ENCODE assay signal across 25 mouse cellular contexts in the genomic region with DNA sequence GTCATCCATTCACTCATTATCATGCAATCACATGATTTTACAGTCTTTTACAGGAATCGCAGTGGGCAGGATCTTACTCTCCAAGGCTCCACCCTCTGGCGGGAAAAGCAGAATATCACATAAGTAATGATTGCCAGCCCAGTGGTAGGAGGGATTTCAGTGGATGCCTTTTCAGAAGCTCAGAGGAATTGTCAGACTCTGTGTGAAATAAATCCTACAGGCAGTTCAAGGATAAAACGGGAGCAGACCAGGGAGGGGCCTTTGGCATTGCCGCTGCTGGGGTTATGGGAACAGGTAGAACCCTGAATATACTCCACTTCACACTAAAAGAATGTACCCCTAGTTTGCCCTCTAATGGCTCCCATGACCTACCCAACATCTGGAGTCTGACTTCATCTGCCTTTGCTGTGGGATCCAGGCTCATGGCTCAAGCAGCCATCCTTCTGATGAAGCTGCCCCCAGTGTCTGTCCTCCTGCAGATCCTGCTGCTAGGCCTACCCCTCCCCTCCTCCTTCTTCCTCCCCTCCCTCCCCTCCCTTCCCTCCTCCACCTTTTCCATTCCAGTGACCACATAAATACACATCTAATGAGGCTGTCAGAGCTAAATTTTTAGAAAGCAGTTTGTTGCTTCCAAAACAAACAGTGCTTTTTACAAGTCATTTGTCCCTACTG.
DNase-seq lines count a peak whose midpoint lies in the region; ATAC-seq and TF ChIP-seq lines count a peak whose summit lies in the region.
"Had no signal": no experiment of that assay in that cellular context is flagged by ENCODE, and none has a peak within 500 bp of the region (broad histone marks: within the 10 kb centered on the region; RNA-seq: fewer than 3 reads in every experiment).

No protein-coding gene starts in this region.

- 0 out of 2 replicates have a peak overlapping the region, but pooled peaks have one; percentile 39 for H3K27ac ChIP-seq in cerebellum, adult 2 months (ENCODE audit: insufficient read depth, low read length)
- no peak overlapping the region; the same call in 1 of the 2 replicates for H3K27ac ChIP-seq in kidney, embryonic 14.5 days (ENCODE audit: low read depth, low read length)
- no peak overlapping the region for H3K27ac ChIP-seq in kidney, postnatal 0 days
- H3K27ac ChIP-seq: embryonic facial prominence, embryonic 12.5 days; embryonic facial prominence, embryonic 15.5 days; gastrocnemius, adult 2 months; heart, embryonic 15.5 days had no signal

- TF ChIP-seq POLR2A in cerebellum, adult 2 months (IDR thresholded peaks at IDR 0.05; ENCODE audit: borderline replicate concordance, insufficient read depth, low read length) = no peak

- H3K9me3 ChIP-seq in kidney, embryonic 14.5 days (ENCODE audit: control insufficient read depth, low read length) = no peaks in the 10 kb centered on the region
- H3K9me3 ChIP-seq in kidney, postnatal 0 days (replicated peaks; ENCODE audit: low read length) = no peaks in the 10 kb centered on the region
- H3K9me3 ChIP-seq: embryonic facial prominence, embryonic 12.5 days; embryonic facial prominence, embryonic 15.5 days; G1E; heart, embryonic 15.5 days had no signal

- DNase-seq in cerebellum, adult 2 months = no peak
- DNase-seq in cerebellum, postnatal 14 days = no peak
- DNase-seq in kidney, adult 9 months = no peak
- DNase-seq in kidney, postnatal 0 days (ENCODE audit: low spot score) = peak; percentile 74
- DNase-seq in kidney, adult 8-10 months = no peak
- DNase-seq: adrenal gland, postnatal 25 days; B cell, adult 2 months; cerebellum, adult 11-12 months; cerebellum, adult 9-10 months; cerebellum, postnatal 25 days; forebrain, postnatal 0 days; gastrocnemius, adult 2 months; gastrocnemius, postnatal 14 days; heart, adult 18-20 months; heart, postnatal 14 days; heart, postnatal 4 days had no signal

- H3K4me3 ChIP-seq in cerebellum, adult 2 months (replicated peaks; ENCODE audit: insufficient read depth, low read depth, low read length) = no peak overlapping the region
- H3K4me3 ChIP-seq in kidney, embryonic 14.5 days (ENCODE audit: low read length) = no peak overlapping the region
- no peak overlapping the region for H3K4me3 ChIP-seq in kidney, postnatal 0 days (replicated peaks; ENCODE audit: low read depth, low read length)
- H3K4me3 ChIP-seq: embryonic facial prominence, embryonic 12.5 days; embryonic facial prominence, embryonic 15.5 days; gastrocnemius, adult 2 months; heart, embryonic 12.5 days; heart, embryonic 15.5 days had no signal

- H3K4me1 ChIP-seq in cerebellum, adult 2 months (ENCODE audit: control insufficient read depth, insufficient read depth, low read length) = peaks cover 2% of the 10 kb centered on the region
- no peaks in the 10 kb centered on the region for H3K4me1 ChIP-seq in kidney, embryonic 14.5 days (ENCODE audit: control insufficient read depth, insufficient read depth, low read length)
- no peaks in the 10 kb centered on the region; the same call in 1 of the 2 replicates for H3K4me1 ChIP-seq in kidney, postnatal 0 days (replicated peaks; ENCODE audit: insufficient read depth, low read length)
- H3K4me1 ChIP-seq: embryonic facial prominence, embryonic 15.5 days; heart, embryonic 12.5 days; heart, embryonic 15.5 days had no signal

- peak; percentile 86 for ATAC-seq in kidney, embryonic 14.5 days (ENCODE audit: low FRiP score, low TSS enrichment)
- ATAC-seq in kidney, postnatal 0 days (replicated peaks; ENCODE audit: low FRiP score, low read depth) = no peak
- ATAC-seq: forebrain, embryonic 14.5 days; forebrain, postnatal 0 days; hindbrain, embryonic 16.5 days; Patski had no signal

- H3K36me3 ChIP-seq in kidney, embryonic 14.5 days (ENCODE audit: control insufficient read depth, insufficient read depth, low read length) = no peaks in the 10 kb centered on the region
- H3K36me3 ChIP-seq in kidney, postnatal 0 days (ENCODE audit: insufficient read depth, low read length) = no peaks in the 10 kb centered on the region
- H3K36me3 ChIP-seq: embryonic facial prominence, embryonic 12.5 days; embryonic facial prominence, embryonic 15.5 days; G1E; heart, embryonic 12.5 days; heart, embryonic 15.5 days had no signal

- 89% methylated on average over 4 of the region's 4 CpGs for WGBS in cerebellum, adult 2 months
- 58% methylated on average over 4 of the region's 4 CpGs for WGBS in kidney, embryonic 14.5 days
- 41% methylated on average over 4 of the region's 4 CpGs for WGBS in kidney, postnatal 0 days

- TF ChIP-seq CTCF in cerebellum, adult 2 months (IDR thresholded peaks at IDR 0.05; ENCODE audit: borderline replicate concordance, insufficient read depth, low read depth, low read length) = no peak
- TF ChIP-seq CTCF in kidney, postnatal 0 days (IDR thresholded peaks at IDR 0.05; ENCODE audit: low read depth) = no peak

- H3K27me3 ChIP-seq in cerebellum, adult 2 months (ENCODE audit: control insufficient read depth, insufficient read depth, low read length) = no peaks in the 10 kb centered on the region
- no peaks in the 10 kb centered on the region for H3K27me3 ChIP-seq in kidney, embryonic 14.5 days (ENCODE audit: control insufficient read depth, insufficient read depth, low read length)
- H3K27me3 ChIP-seq in kidney, postnatal 0 days (ENCODE audit: insufficient read depth, low read length) = no peaks in the 10 kb centered on the region
- H3K27me3 ChIP-seq: embryonic facial prominence, embryonic 12.5 days; embryonic facial prominence, embryonic 15.5 days; heart, embryonic 15.5 days had no signal

- no peak overlapping the region for H3K4me2 ChIP-seq in kidney, embryonic 14.5 days (replicated peaks; ENCODE audit: low read depth, low read length)
- H3K4me2 ChIP-seq in kidney, postnatal 0 days (ENCODE audit: low read length) = no peak overlapping the region
- H3K4me2 ChIP-seq: embryonic facial prominence, embryonic 12.5 days; embryonic facial prominence, embryonic 15.5 days; heart, embryonic 12.5 days; heart, embryonic 15.5 days had no signal

- H3K9ac ChIP-seq in kidney, embryonic 14.5 days (ENCODE audit: low read depth, low read length) = no peak overlapping the region
- H3K9ac ChIP-seq in kidney, postnatal 0 days (ENCODE audit: low read depth, low read length) = no peak overlapping the region
- H3K9ac ChIP-seq: embryonic facial prominence, embryonic 12.5 days; embryonic facial prominence, embryonic 15.5 days; forebrain, postnatal 0 days; heart, embryonic 12.5 days; heart, embryonic 15.5 days had no signal
